In genomic region chr9:107872350-107873098, GRCm38 (mm10) we compare ENCODE assay signal across 7 mouse cellular contexts. TPM values are rescaled to one million over a fixed set of nuclear protein-coding genes. Genes with fewer than 3 reads are reported as not detected.
DNase-seq lines count a peak whose midpoint lies in the region; ATAC-seq lines count a peak whose summit lies in the region.

No protein-coding gene starts in this region.

- H3K4me3 ChIP-seq in intestine, embryonic 15.5 days (replicated peaks): peak overlapping the region; percentile 97
- peak overlapping the region; percentile 99 for H3K4me3 ChIP-seq in midbrain, embryonic 10.5 days

- DNase-seq in adrenal gland, adult 2 months: peak; percentile 97
- DNase-seq in embryo, embryonic 11.5 days (ENCODE audit: low read depth, low spot score): peak; percentile 89
- peak; percentile 87 to 92 for DNase-seq in gastrocnemius, postnatal 36 days
- DNase-seq in left cerebral cortex, postnatal 25 days (ENCODE audit: low spot score in 2 of 2): peak; percentile 97 to 99
- peak; percentile 94 for DNase-seq in midbrain, embryonic 10.5 days (ENCODE audit: low spot score)
- peak; percentile 90 for DNase-seq in right cerebral cortex, postnatal 4 days

- 0 out of 2 replicates have a peak, but pooled peaks cover 3% of the 10 kb centered on the region for H3K36me3 ChIP-seq in intestine, embryonic 15.5 days
- H3K36me3 ChIP-seq in midbrain, embryonic 10.5 days: peaks cover 23% of the 10 kb centered on the region

- peaks cover 12% of the 10 kb centered on the region for H3K4me1 ChIP-seq in intestine, embryonic 15.5 days (replicated peaks)
- H3K4me1 ChIP-seq in midbrain, embryonic 10.5 days: peaks cover 20% of the 10 kb centered on the region

- H3K27ac ChIP-seq in intestine, embryonic 15.5 days: peak overlapping the region; percentile 97
- peak overlapping the region; percentile 98 for H3K27ac ChIP-seq in midbrain, embryonic 10.5 days (replicated peaks)

- H3K9me3 ChIP-seq in intestine, embryonic 15.5 days: no peaks in the 10 kb centered on the region
- no peaks in the 10 kb centered on the region for H3K9me3 ChIP-seq in midbrain, embryonic 10.5 days (replicated peaks)

- under 1% methylated on average over 79 of the region's 80 CpGs for WGBS in intestine, embryonic 15.5 days
- 0% methylated on average over 80 of the region's 80 CpGs for WGBS in midbrain, embryonic 10.5 days

- peak overlapping the region; percentile 54 for H3K4me2 ChIP-seq in intestine, embryonic 15.5 days (replicated peaks)

- ATAC-seq in intestine, embryonic 15.5 days: peak; percentile 100

- intact Hi-C loops in gastrocnemius, postnatal 36 days (cut with DNase I): no loop called here
- intact Hi-C loops in left cerebral cortex, postnatal 25 days (cut with DNase I): no loop called here

- peak overlapping the region; percentile 98 for H3K9ac ChIP-seq in intestine, embryonic 15.5 days

- H3K27me3 ChIP-seq in intestine, embryonic 15.5 days (replicated peaks): no peaks in the 10 kb centered on the region
- H3K27me3 ChIP-seq in midbrain, embryonic 10.5 days (ENCODE audit: low read depth, poor library complexity, severe bottlenecking): no peaks in the 10 kb centered on the region

RNA-seq across cellular contexts. Expression of gene Rbm6, which starts 0.5 kb away (rescaled TPM):
- 10 to 100 TPM; 40.3 to 47.8 TPM for total RNA-seq in adrenal gland, adult 2 months (2021)
- polyA plus RNA-seq in adrenal gland, adult 2 months (2012; rRNA removed): 11.8 and 15.3 TPM in 2 replicates
- total RNA-seq in gastrocnemius, postnatal 36 days (2021): 10 to 100 TPM; 16.4 to 19.1 TPM
- 67.2 and 70.5 TPM in 2 replicates for polyA plus RNA-seq in intestine, embryonic 15.5 days (2015; fragmentation: Nextera tagmentation; extraction: Ambion mirVana)
- 10 to 100 TPM; 57.0 to 65.0 TPM for total RNA-seq in left cerebral cortex, postnatal 25 days (2021)
- 101 and 115 TPM in 2 replicates for polyA plus RNA-seq in midbrain, embryonic 10.5 days (2016; fragmentation: Nextera tagmentation; extraction: Ambion mirVana)

RNA-seq across cellular contexts. Expression of gene Mon1a, which starts 15.4 kb away (rescaled TPM):
- total RNA-seq in adrenal gland, adult 2 months (2021): 10 to 100 TPM; 19.2 to 20.5 TPM
- 41.3 and 42.9 TPM in 2 replicates for polyA plus RNA-seq in adrenal gland, adult 2 months (2012; rRNA removed)
- total RNA-seq in gastrocnemius, postnatal 36 days (2021): 10 to 100 TPM in 1 of 2 experiments, 1 to 10 TPM in 1; 8.7 to 10.4 TPM
- polyA plus RNA-seq in intestine, embryonic 15.5 days (2015; fragmentation: Nextera tagmentation; extraction: Ambion mirVana): 18.5 and 20.7 TPM in 2 replicates
- 10 to 100 TPM; 22.2 to 25.4 TPM for total RNA-seq in left cerebral cortex, postnatal 25 days (2021)
- polyA plus RNA-seq in midbrain, embryonic 10.5 days (2016; fragmentation: Nextera tagmentation; extraction: Ambion mirVana): 11.6 and 15.3 TPM in 2 replicates

RNA-seq across cellular contexts. Expression of gene Mst1r, which starts 34.1 kb away (rescaled TPM):
- 1 to 10 TPM; 7.4 to 8.1 TPM for total RNA-seq in adrenal gland, adult 2 months (2021)
- polyA plus RNA-seq in adrenal gland, adult 2 months (2012; rRNA removed): 34.0 and 41.0 TPM in 2 replicates
- under 1 TPM; 0.59 to 0.61 TPM for total RNA-seq in gastrocnemius, postnatal 36 days (2021)
- 11.4 and 14.2 TPM in 2 replicates for polyA plus RNA-seq in intestine, embryonic 15.5 days (2015; fragmentation: Nextera tagmentation; extraction: Ambion mirVana)
- total RNA-seq in left cerebral cortex, postnatal 25 days (2021): 1 to 10 TPM in 1 of 2 experiments, under 1 TPM in 1; 0.69 to 1.3 TPM
- polyA plus RNA-seq in midbrain, embryonic 10.5 days (2016; fragmentation: Nextera tagmentation; extraction: Ambion mirVana): 0.78 and 0.79 TPM in 2 replicates

RNA-seq across cellular contexts. Expression of gene Actl11, which starts 55.7 kb away (rescaled TPM):
- not detected for total RNA-seq in adrenal gland, adult 2 months (2021)
- polyA plus RNA-seq in adrenal gland, adult 2 months (2012; rRNA removed): not detected in 2 replicates
- total RNA-seq in gastrocnemius, postnatal 36 days (2021): not detected
- polyA plus RNA-seq in intestine, embryonic 15.5 days (2015; fragmentation: Nextera tagmentation; extraction: Ambion mirVana): not detected in 2 replicates
- not detected for total RNA-seq in left cerebral cortex, postnatal 25 days (2021)
- polyA plus RNA-seq in midbrain, embryonic 10.5 days (2016; fragmentation: Nextera tagmentation; extraction: Ambion mirVana): not detected in 2 replicates

Comparison
In these comparisons a context has a peak if more than half of its experiments do, and no peak if none do; other contexts are left out.
1. Peak in every context shown above with its lines: DNase-seq, ATAC-seq, H3K4me3 ChIP-seq and H3K27ac ChIP-seq.